Mouse (Mus musculus): Measurements from ENCODE around the gene Fancc.

DNA sequence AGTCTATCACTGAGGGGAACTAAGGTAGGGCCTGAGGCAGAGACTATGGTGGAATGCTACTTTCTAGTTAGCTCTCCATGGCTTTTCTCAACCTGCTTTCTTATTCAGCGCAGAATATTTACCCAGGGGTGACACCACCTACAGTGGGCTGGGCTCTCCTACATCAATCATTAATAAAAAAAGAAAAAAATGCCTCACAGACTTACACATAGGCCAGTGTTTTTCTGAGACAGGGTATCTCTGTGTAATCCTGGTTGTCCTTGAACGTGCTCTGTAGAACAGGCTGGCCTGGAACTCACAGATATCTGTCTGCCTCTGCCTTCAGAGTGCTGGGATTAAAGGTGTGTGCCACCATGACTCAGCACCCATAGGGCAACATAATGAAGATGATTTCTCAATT is 2.4 kb upstream of the Fancc start:
- TF ChIP-seq CTCF (IDR thresholded peaks at IDR 0.05; ENCODE audit: low read depth) (no peak), EP300 (IDR thresholded peaks at IDR 0.05; ENCODE audit: low read depth) (no peak)
